In genomic region chr8:84687705-84688100, GRCm38 (mm10) we compare ENCODE assay signal across 8 mouse cellular contexts. TPM values are rescaled to one million over a fixed set of nuclear protein-coding genes. Genes with fewer than 3 reads are reported as not detected.
DNase-seq lines count a peak whose midpoint lies in the region; ATAC-seq and TF ChIP-seq lines count a peak whose summit lies in the region.

Gene Nacc1, minus strand, starts transcription at chr8:84687862.

- peak within 1 kb of the TSS; percentile 99 for H3K9ac ChIP-seq in heart, embryonic 11.5 days (ENCODE audit: low read depth, low read length)
- H3K9ac ChIP-seq in kidney, embryonic 16.5 days (replicated peaks; ENCODE audit: low read length), result peak within 1 kb of the TSS; percentile 100
- peak within 1 kb of the TSS; percentile 99 for H3K9ac ChIP-seq in liver, embryonic 11.5 days (ENCODE audit: low read depth, low read length)
- H3K9ac ChIP-seq in stomach, embryonic 15.5 days, result peak within 1 kb of the TSS; percentile 100

- ATAC-seq in heart, embryonic 11.5 days (replicated peaks; ENCODE audit: insufficient number of reproducible peaks, low FRiP score, low TSS enrichment), result peak; percentile 74
- peak; percentile 83 for ATAC-seq in kidney, embryonic 16.5 days (ENCODE audit: low FRiP score, low TSS enrichment)
- peak; percentile 82 for ATAC-seq in liver, embryonic 11.5 days (replicated peaks; ENCODE audit: low FRiP score)
- ATAC-seq in stomach, embryonic 15.5 days (ENCODE audit: insufficient read depth, low FRiP score, low read depth), result peak; percentile 85

- H3K4me2 ChIP-seq in heart, embryonic 11.5 days, result peak within 1 kb of the TSS; percentile 86
- H3K4me2 ChIP-seq in kidney, embryonic 16.5 days (replicated peaks; ENCODE audit: low read depth, low read length), result peak within 1 kb of the TSS; percentile 85
- H3K4me2 ChIP-seq in liver, embryonic 11.5 days, result peak within 1 kb of the TSS; percentile 93
- peak within 1 kb of the TSS; percentile 92 for H3K4me2 ChIP-seq in myocyte (ENCODE audit: low read depth)
- H3K4me2 ChIP-seq in stomach, embryonic 15.5 days, result peak within 1 kb of the TSS; percentile 81

- no peaks in the 10 kb centered on the region for H3K27me3 ChIP-seq in heart, embryonic 11.5 days (ENCODE audit: control insufficient read depth, insufficient read depth, low read length)
- no peaks in the 10 kb centered on the region for H3K27me3 ChIP-seq in kidney, embryonic 16.5 days (ENCODE audit: insufficient read depth, low read length)
- H3K27me3 ChIP-seq in liver, embryonic 11.5 days (replicated peaks; ENCODE audit: control insufficient read depth, insufficient read depth, low read length), result no peaks in the 10 kb centered on the region
- no peaks in the 10 kb centered on the region for H3K27me3 ChIP-seq in myocyte (ENCODE audit: control insufficient read depth, insufficient read depth, insufficient read length)
- no peaks in the 10 kb centered on the region for H3K27me3 ChIP-seq in stomach, embryonic 15.5 days (replicated peaks)

- H3K4me3 ChIP-seq in embryonic fibroblast, embryonic 13.5 days (ENCODE audit: insufficient read depth, low read length), result peak within 1 kb of the TSS; percentile 94
- peak within 1 kb of the TSS; percentile 94 for H3K4me3 ChIP-seq in heart, embryonic 11.5 days (ENCODE audit: low read depth, low read length)
- H3K4me3 ChIP-seq in kidney, embryonic 16.5 days (ENCODE audit: low read length), result peak within 1 kb of the TSS; percentile 99
- H3K4me3 ChIP-seq in liver, embryonic 11.5 days (ENCODE audit: low read depth, low read length), result peak within 1 kb of the TSS; percentile 99
- H3K4me3 ChIP-seq in myocyte, result peak within 1 kb of the TSS; percentile 55
- peak within 1 kb of the TSS; percentile 100 for H3K4me3 ChIP-seq in stomach, embryonic 15.5 days (replicated peaks)

- H3K36me3 ChIP-seq in heart, embryonic 11.5 days (ENCODE audit: control insufficient read depth, insufficient read depth, low read length), result peaks cover 4% of the 10 kb centered on the region; the same call in 1 of the 2 replicates
- H3K36me3 ChIP-seq in kidney, embryonic 16.5 days (ENCODE audit: insufficient read depth, low read length), result peaks cover 15% of the 10 kb centered on the region
- H3K36me3 ChIP-seq in liver, embryonic 11.5 days (ENCODE audit: control insufficient read depth, insufficient read depth, low read length), result peaks cover 18% of the 10 kb centered on the region
- H3K36me3 ChIP-seq in myocyte (ENCODE audit: control insufficient read depth, insufficient read depth), result peaks cover 8% of the 10 kb centered on the region
- H3K36me3 ChIP-seq in stomach, embryonic 15.5 days, result peaks cover 12% of the 10 kb centered on the region; the same call in 1 of the 2 replicates

- no peaks in the 10 kb centered on the region for H3K9me3 ChIP-seq in heart, embryonic 11.5 days (replicated peaks; ENCODE audit: control insufficient read depth, low read length)
- no peaks in the 10 kb centered on the region for H3K9me3 ChIP-seq in kidney, embryonic 16.5 days (ENCODE audit: low read length)
- no peaks in the 10 kb centered on the region for H3K9me3 ChIP-seq in liver, embryonic 11.5 days (ENCODE audit: control insufficient read depth, low read length)
- no peaks in the 10 kb centered on the region for H3K9me3 ChIP-seq in stomach, embryonic 15.5 days

- H3K79me2 ChIP-seq in myocyte (ENCODE audit: control insufficient read depth, insufficient read depth), result peaks cover 60% of the 10 kb centered on the region

- H3K27ac ChIP-seq in embryonic fibroblast, embryonic 13.5 days (ENCODE audit: insufficient read depth, low read length), result peak within 1 kb of the TSS; percentile 84
- peak within 1 kb of the TSS; percentile 88 for H3K27ac ChIP-seq in heart, embryonic 11.5 days (ENCODE audit: low read depth, low read length)
- peak within 1 kb of the TSS; percentile 97 for H3K27ac ChIP-seq in kidney, embryonic 16.5 days (ENCODE audit: low read length)
- peak within 1 kb of the TSS; percentile 98 for H3K27ac ChIP-seq in liver, embryonic 11.5 days (ENCODE audit: low read depth, low read length)
- H3K27ac ChIP-seq in stomach, embryonic 15.5 days, result peak within 1 kb of the TSS; percentile 94

- TF ChIP-seq POLR2A in embryonic fibroblast, embryonic 13.5 days (IDR thresholded peaks at IDR 0.05; ENCODE audit: low read depth, low read length), result peak; percentile 54
- peak; percentile 65 for TF ChIP-seq POLR2A in myocyte (IDR thresholded peaks at IDR 0.05; ENCODE audit: insufficient read length, low read depth)

- no peak for TF ChIP-seq CTCF in embryonic fibroblast, embryonic 13.5 days (IDR thresholded peaks at IDR 0.05; ENCODE audit: borderline replicate concordance, insufficient read depth, low read length)

- WGBS in heart, embryonic 11.5 days (ENCODE audit: insufficient replicate concordance), result 1% methylated on average over 30 of the region's 37 CpGs
- WGBS in kidney, embryonic 16.5 days, result 0% methylated on average over 35 of the region's 37 CpGs
- under 1% methylated on average over 32 of the region's 37 CpGs for whole genome bisulfite sequencing in liver, embryonic 11.5 days
- WGBS in stomach, embryonic 15.5 days, result under 1% methylated on average over 24 of the region's 37 CpGs

- DNase-seq in B cell, adult 2 months, result peak; percentile 89 to 90
- DNase-seq in adrenal gland, postnatal 4 days (ENCODE audit: low spot score in 2 of 2), result peak; percentile 63 to 73
- peak; percentile 86 for DNase-seq in liver, embryonic 11.5 days (ENCODE audit: low spot score)

- peak within 1 kb of the TSS; percentile 29 for H3ac ChIP-seq in myocyte (ENCODE audit: control insufficient read depth, insufficient read length)

- peaks cover 11% of the 10 kb centered on the region for H3K4me1 ChIP-seq in embryonic fibroblast, embryonic 13.5 days (ENCODE audit: control insufficient read depth, insufficient read depth, low read length)
- peaks cover 38% of the 10 kb centered on the region for H3K4me1 ChIP-seq in heart, embryonic 11.5 days (ENCODE audit: control insufficient read depth, insufficient read depth, low read length)
- H3K4me1 ChIP-seq in kidney, embryonic 16.5 days (ENCODE audit: insufficient read depth, low read length), result peaks cover 42% of the 10 kb centered on the region
- H3K4me1 ChIP-seq in liver, embryonic 11.5 days (replicated peaks; ENCODE audit: control insufficient read depth, insufficient read depth, low read length), result peaks cover 40% of the 10 kb centered on the region
- peaks cover 40% of the 10 kb centered on the region for H3K4me1 ChIP-seq in stomach, embryonic 15.5 days

TF ChIP-seq in myocyte, 11 proteins besides CTCF, POLR2A, EP300 and RAD21:
- peak; percentile 48 for TF ChIP-seq SRF (IDR thresholded peaks at IDR 0.05; ENCODE audit: control insufficient read depth, insufficient read length, low read depth)
- TF ChIP-seq POLR2AphosphoS2 (IDR thresholded peaks at IDR 0.05; ENCODE audit: insufficient read length, low read depth), result peak; percentile 29
- TF ChIP-seq MYOG (IDR thresholded peaks at IDR 0.05; ENCODE audit: control insufficient read depth in 1 of 3, insufficient read depth in 1 of 3, insufficient read length in 2 of 3, low read depth in 2 of 3), result peak in 1 of 3 experiments; percentile 15
- TF ChIP-seq REST (IDR thresholded peaks at IDR 0.05; ENCODE audit: insufficient read depth, insufficient read length), result no peak

RNA-seq across cellular contexts. Expression of gene Nacc1, which starts in this region (rescaled TPM):
- total RNA-seq in adrenal gland, postnatal 4 days (2021), result 10 to 100 TPM; 88.9 to 89.0 TPM
- 47.2 and 54.9 TPM in 2 replicates for polyA plus RNA-seq in embryonic fibroblast, embryonic 13.5 days (2011; ENCODE audit: insufficient read length, low read depth, missing spikeins)
- 19.1 and 19.6 TPM in 2 replicates for polyA plus RNA-seq in heart, embryonic 11.5 days (2014; fragmentation: Nextera tagmentation; extraction: Ambion mirVana)
- 22.5 and 26.7 TPM in 2 replicates for polyA plus RNA-seq in kidney, embryonic 16.5 days (2015; fragmentation: Nextera tagmentation; extraction: Ambion mirVana)
- 23.0 and 25.2 TPM in 2 replicates for polyA plus RNA-seq in liver, embryonic 11.5 days (2014; fragmentation: Nextera tagmentation; extraction: Ambion mirVana)
- 56.1 TPM for polyA plus RNA-seq in myocyte (2012; fragmentation: generic; extraction: Trizol)
- 15.8 and 17.4 TPM in 2 replicates for polyA plus RNA-seq in stomach, embryonic 15.5 days (2015; fragmentation: Nextera tagmentation; extraction: Ambion mirVana)

Comparison
In these comparisons a context has a peak if more than half of its experiments do, and no peak if none do; other contexts are left out.
1. Peak in every context shown above with its lines: DNase-seq, ATAC-seq, H3K4me3 ChIP-seq and H3K27ac ChIP-seq.